Mouse (Mus musculus) lung, adult 2 months (tissue): ENCODE data around the gene Crlf2. TPM values are rescaled to one million over a fixed set of nuclear protein-coding genes. Genes with fewer than 3 reads are reported as not detected.

Experiments used
- DNase-seq: peaks from one replicate; pipeline ENCODE4 v3.0.0; 2022
- H3K4me1 ChIP-seq: fragments of 200-500 bp; 2 replicates; pipeline ENCODE4 v1.6.1; 2011; ENCODE audit warnings: low read length; ENCODE audit not compliant: control insufficient read depth, insufficient read depth
- H3K4me3 ChIP-seq: fragments of 200-500 bp; replicated peaks from 2 replicates; pipeline ENCODE3; 2011; ENCODE audit warnings: low read depth, mild to moderate bottlenecking, control low read depth, low read length; ENCODE audit errors: extremely low read depth
- CTCF ChIP-seq: fragments of 200-500 bp; IDR thresholded peaks from 2 replicates; pipeline ENCODE4 v1.5.1; 2011; ENCODE audit warnings: mild to moderate bottlenecking, low read length, control low read depth; ENCODE audit not compliant: insufficient read depth
- POLR2A ChIP-seq: fragments of 200-500 bp; IDR thresholded peaks from 2 replicates; pipeline ENCODE4 v1.6.1; 2011; ENCODE audit warnings: low read depth, mild to moderate bottlenecking, control low read depth, low read length, borderline replicate concordance; ENCODE audit errors: extremely low read depth
- whole genome bisulfite sequencing: fragments of 180-500 bp; shearing (Covaris S2); methylation state at CpG from one replicate; pipeline ENCODE4 v1.1.7; 2018; 5-methylcytosine and 5-hydroxymethylcytosine counted together
- polyA plus RNA-seq: library from polyadenylated mRNA; depleted of rRNA; stranded (reverse); fragments of >200 nt; gene quantifications from 2 replicates; pipeline ENCODE4 v1.2.3, GENCODE M21; 2012; rRNA removed

Crlf2 gene
- 33.0 and 70.2 TPM in 2 replicates for polyA plus RNA-seq

DNA sequence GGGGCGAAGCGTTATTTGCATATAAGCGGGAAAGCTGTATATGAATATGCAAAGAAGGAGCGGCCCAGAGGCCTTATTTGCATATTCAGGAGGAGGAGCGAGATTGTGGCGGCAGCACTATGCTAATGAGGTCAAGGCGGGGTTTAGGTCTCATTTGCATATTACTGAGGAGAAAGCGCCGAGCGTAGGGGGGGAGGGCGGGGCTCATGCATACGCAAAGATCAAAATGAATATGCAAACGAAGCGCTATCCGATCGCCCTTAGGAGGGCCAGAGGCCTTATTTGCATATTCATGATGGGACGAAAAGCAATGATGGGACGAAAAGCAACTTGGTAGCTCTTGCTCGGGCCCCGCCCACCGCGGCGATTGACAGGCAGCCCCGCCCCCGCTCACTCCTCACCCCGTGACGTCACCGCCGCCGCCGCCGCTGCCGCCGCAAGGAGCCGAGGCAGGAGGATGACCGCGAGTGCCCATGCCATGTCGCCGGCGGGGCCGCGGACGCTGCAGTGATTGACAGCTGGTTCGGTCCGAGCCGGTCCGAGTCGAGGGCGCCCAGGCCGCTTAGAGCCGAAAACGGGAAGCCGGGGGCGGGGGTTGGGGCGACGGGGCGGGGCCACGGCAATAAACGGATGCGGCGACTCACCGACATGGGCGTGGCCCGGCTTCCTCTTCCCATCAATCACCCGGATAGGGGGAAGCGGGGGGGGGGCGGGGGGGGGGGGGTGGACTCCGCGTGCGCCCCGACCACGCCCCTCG lies at the start of gene Crlf2:
Crlf2 (minus strand) TSS at position 590 of the 757 bp plus-strand sequence.
- H3K4me3 ChIP-seq = peak within 1 kb of the TSS; percentile 96
- DNase-seq = peak; percentile 71
- no peak for TF ChIP-seq CTCF
- 0 out of 2 replicates have a peak, but pooled peaks have one; percentile 16 for TF ChIP-seq POLR2A
- H3K4me1 ChIP-seq = no peaks in the 10 kb centered on the region
- under 1% methylated on average over 66 of the region's 73 CpGs for WGBS

GRCm38 (mm10) chr5:109602585-109602984 lies 43.8 kb upstream of the Crlf2 start:
- Histone ChIP-seq H3K4me3 (no peak overlapping the region), H3K4me1 (no peaks in the 10 kb centered on the region)
- no peak for DNase-seq
- TF ChIP-seq POLR2A (no peak), CTCF (peak; percentile 28; the same call in 1 of the 2 replicates)
- 32% methylated on average over 1 of the region's 1 CpGs for WGBS

DNA sequence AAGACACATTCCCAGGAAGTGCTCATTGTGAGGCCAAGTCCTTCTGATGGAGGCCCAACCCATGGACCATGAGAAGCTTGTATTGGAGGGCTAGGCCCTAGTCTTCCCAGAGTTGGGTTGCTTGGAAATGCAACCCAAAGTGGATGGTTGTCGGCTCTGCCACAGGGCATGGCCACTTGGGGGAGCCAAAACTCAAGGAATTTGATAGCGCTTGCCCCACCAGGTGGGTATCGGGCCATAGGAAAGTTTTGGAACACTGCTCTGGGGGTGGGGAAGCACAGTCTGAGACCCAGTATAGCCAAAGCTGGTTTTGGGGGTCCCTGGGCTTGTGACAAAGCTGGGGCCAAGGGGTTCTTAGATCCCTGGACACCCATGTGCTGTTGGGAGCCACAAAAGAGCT lies 42.3 kb upstream of the Crlf2 start:
- H3K4me3 ChIP-seq = no peak overlapping the region
- TF ChIP-seq POLR2A (no peak), CTCF (peak; percentile 59; the same call in 1 of the 2 replicates)
- no peak for DNase-seq
- H3K4me1 ChIP-seq = no peaks in the 10 kb centered on the region
- WGBS = 15% methylated on average over 3 of the region's 3 CpGs

GRCm38 (mm10) chr5:109598876-109599275 lies 40.1 kb upstream of the Crlf2 start:
- H3K4me3 ChIP-seq = no peak overlapping the region
- TF ChIP-seq CTCF = no peak
- TF ChIP-seq POLR2A = no peak
- H3K4me1 ChIP-seq = no peaks in the 10 kb centered on the region
- DNase-seq = no peak

DNA sequence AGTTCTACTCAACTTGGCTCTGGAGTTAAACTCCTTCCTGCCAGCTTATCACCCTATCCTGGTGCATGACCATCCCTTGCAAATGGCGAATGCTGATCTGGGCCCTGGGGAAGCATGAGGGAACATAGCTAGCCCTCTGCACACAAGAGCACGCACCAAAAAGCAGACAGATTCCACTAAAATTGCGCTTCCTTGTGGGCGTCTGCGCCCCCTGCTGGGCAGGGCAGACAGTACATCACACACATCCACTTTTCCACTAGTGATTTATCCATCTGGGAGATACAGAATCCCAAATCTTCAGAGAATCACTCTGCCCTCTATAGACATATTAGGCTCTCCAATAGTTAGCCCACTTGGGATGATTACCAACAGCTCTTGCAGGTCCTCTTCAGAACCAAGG lies 37.9 kb upstream of the Crlf2 start:
- TF ChIP-seq POLR2A (no peak), CTCF (peak; percentile 89)
- Histone ChIP-seq H3K4me3 (no peak overlapping the region), H3K4me1 (no peaks in the 10 kb centered on the region)
- DNase-seq = peak; percentile 9
- WGBS = 37% methylated on average over 5 of the region's 5 CpGs

- TF ChIP-seq POLR2A = no peak
- TF ChIP-seq CTCF = no peak
- Histone ChIP-seq H3K4me1 (no peaks in the 10 kb centered on the region), H3K4me3 (no peak overlapping the region)
- no peak for DNase-seq
- 50% methylated on average over 2 of the region's 2 CpGs for WGBS
Observed at GRCm38 (mm10) chr5:109562829-109563228, 4.0 kb upstream of the Crlf2 start.

GRCm38 (mm10) chr5:109559191-109559590 lies 398 bp upstream of the Crlf2 start:
- H3K4me3 ChIP-seq = no peak overlapping the region
- no peaks in the 10 kb centered on the region for H3K4me1 ChIP-seq
- WGBS = 20% methylated on average over 6 of the region's 6 CpGs
- TF ChIP-seq CTCF = no peak
- no peak for TF ChIP-seq POLR2A
- no peak for DNase-seq

DNA sequence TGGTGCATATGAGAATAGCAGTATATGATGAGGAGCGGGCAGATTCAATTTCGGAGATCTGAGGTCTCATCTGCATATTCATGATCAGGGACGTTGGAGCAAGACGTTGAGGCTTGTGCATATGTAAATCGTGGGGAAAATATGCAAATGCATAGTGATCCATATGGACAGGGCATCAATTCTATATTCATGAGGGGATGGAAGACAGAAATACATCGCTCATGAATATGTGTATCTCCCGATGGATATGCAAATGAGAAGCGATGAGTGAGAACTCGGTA lies 730 bp downstream of the Crlf2 start:
- Histone ChIP-seq H3K4me3 (peak overlapping the region; percentile 46), H3K4me1 (no peaks in the 10 kb centered on the region)
- DNase-seq = no peak
- under 1% methylated on average over 9 of the region's 9 CpGs for WGBS
- no peak for TF ChIP-seq POLR2A
- no peak for TF ChIP-seq CTCF

GRCm38 (mm10) chr5:109557321-109558122 lies 1.3 kb downstream of the Crlf2 start:
- TF ChIP-seq POLR2A = 0 out of 2 replicates have a peak, but pooled peaks have one; percentile 21
- TF ChIP-seq CTCF = no peak
- no peaks in the 10 kb centered on the region for H3K4me1 ChIP-seq
- WGBS = under 1% methylated on average over 35 of the region's 35 CpGs
- DNase-seq = peak; percentile 82
- peak overlapping the region; percentile 50 for H3K4me3 ChIP-seq
